Mouse (Mus musculus) thymus, postnatal 25 days (tissue): Measurements from ENCODE around the gene Zfp777.

Source experiments
- DNase-seq: peaks from one replicate; pipeline ENCODE4 v3.0.0; 2022

Zfp777 gene

DNA sequence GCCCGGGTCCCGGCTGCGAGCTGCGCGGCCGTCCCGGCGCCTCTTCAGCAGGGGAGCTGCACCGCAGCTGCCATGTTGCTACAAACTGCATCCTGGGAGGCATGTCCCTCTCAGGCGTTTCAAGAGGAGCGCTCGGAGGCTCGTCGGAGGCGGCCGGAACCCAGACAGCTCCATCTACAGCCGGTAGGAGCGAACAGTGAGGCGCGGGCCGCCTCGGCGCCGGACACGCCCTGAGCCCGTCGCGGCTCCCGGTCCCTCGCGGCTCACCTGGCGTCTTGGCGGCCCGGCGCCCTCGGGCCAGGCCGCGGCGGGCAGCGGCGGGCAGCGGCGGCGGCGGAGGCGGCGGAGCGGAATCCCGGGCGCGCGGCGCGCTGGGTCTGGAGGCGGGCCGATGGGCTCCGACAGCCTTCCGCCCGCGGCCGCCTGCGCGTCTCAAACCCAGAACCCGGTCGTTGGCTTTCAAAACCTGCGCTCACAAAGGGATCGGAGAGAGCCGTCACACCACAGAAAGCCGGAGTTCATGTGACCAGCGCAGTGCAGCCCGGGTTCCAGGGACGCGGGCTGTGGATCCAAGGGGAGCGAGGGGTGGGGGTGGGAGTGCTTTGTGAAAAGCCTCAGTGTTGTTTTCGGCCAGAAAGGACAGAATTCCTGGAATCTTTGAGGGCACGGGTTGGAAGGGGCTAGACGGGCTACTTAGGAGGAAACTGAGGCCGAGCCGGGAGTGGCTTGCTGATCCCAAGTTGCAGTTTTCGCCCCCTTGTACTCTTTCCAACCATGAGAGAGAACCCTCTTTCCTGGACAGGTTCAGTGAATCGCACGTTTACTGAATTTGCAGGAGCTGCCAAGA is at the start of gene Zfp777:
Gene Zfp777 (minus strand): TSS at position 486 of the 847 bp plus-strand sequence.
- peak; percentile 85 for DNase-seq

DNA sequence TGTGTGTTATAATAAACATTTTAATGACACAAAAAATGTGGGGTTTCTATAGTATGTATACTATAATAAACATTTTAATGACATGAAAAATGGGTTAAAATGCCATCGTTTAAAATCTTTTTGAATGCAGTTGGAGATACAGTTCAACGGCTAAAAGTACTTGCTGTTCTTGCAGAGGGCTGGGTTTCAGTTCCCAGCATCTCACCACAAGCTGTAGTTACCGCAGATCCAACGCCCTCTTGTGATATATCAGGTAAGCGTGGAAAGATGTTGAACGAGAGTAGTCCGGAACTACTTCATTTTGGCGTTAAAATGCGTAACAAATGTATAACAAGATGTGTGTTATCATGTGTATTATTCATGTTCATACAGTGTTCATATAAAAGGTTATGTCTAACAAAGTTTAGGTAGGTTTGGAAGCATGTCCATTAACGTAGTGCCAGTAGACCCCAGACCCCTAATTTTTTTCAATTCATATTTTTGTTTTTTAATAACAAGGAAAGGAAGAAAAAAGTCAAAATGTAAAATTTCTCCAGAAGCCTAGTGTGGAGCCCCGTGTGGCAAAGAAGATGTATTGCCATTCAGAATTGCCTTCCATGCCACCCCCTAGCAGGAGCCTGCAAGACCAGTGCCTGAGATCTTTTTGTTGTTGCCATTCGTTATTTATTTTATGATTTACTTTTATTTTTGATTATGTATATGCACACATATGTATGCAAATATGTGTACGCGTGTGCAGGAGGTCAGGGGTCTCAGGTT is 38.4 kb upstream of the Zfp777 start:
- no peak for DNase-seq

- DNase-seq, result peak; percentile 97
These were observed 37.8 kb upstream of the Zfp777 start, which contains the start of gene Zfp746 for GRCm38 (mm10) chr6:48086471-48086878. TSS of gene Zfp746 (minus strand) at chr6:48086593.

GRCm38 (mm10) chr6:48085521-48086404 is 37.1 kb upstream of the Zfp777 start:
- peak; percentile 80 for DNase-seq

- DNase-seq, result no peak
These were observed 35.1 kb upstream of the Zfp777 start for GRCm38 (mm10) chr6:48083733-48084191.

DNA sequence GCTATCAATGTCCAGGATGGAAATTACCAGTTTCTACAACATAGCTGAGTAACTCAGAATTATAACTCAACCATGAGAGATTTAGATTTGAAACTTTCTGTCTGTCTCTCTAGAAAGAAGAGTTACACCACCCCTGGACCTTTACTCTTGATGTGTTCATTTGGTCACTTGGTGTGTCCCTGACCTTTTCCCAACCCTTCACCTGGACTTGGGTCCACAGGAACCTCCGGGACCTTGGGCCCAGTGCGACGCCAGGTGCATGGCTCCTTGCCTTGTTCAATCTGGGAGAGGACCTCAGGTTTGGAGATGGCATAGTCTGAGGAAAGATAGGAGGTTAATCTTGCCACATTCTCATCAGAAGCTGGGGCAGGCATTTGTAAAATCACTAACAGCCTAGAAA is 33.2 kb upstream of the Zfp777 start:
- no peak for DNase-seq

DNA sequence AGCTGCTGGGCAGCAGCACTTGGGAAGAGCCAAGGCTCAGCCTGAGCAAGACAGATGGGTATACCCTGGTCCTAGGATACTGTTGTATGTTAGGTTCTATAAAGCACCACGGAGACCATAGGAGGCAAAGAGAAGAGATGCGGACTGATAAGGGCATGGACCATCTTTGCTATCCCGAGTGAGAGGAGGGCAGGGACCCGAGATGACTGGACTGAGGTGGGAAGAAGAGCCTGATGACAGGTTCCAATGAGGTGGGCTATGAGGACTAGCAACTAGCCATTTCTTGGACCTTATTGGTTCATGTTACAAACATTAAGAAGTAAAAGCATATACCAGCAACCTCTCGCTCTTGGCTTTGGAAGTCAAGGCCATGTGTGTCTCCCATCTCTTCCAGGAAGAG is 32.3 kb upstream of the Zfp777 start:
- no peak for DNase-seq

DNA sequence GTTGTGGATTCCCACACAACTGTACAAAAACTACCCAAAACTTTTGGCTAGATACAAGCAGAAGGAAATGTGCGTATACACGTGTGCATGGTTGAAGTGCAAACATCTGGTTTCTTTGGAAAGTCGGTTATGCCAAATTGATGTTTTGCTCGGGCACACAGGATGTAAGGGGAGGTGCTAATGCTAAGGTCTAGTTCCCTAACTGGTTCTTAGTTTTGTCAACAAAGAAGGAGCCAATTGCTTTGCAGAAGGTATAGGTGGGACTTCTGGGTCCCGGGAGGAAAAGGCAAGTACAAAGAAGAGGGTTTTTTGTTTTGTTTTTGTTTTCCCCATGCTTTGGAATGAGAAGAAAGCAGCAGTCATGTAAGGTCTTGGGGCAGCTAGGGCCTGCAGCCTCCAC is 24.6 kb upstream of the Zfp777 start:
- peak; percentile 54 for DNase-seq

GRCm38 (mm10) chr6:48067492-48067891 is 18.8 kb upstream of the Zfp777 start:
- no peak for DNase-seq

GRCm38 (mm10) chr6:48065587-48066075 is 16.9 kb upstream of the Zfp777 start:
- DNase-seq, result no peak

GRCm38 (mm10) chr6:48064451-48064850 is 15.7 kb upstream of the Zfp777 start:
- DNase-seq, result no peak

GRCm38 (mm10) chr6:48063940-48064339 is 15.2 kb upstream of the Zfp777 start:
- no peak for DNase-seq

- no peak for DNase-seq
These were observed 12.2 kb upstream of the Zfp777 start for GRCm38 (mm10) chr6:48060895-48061294.

DNA sequence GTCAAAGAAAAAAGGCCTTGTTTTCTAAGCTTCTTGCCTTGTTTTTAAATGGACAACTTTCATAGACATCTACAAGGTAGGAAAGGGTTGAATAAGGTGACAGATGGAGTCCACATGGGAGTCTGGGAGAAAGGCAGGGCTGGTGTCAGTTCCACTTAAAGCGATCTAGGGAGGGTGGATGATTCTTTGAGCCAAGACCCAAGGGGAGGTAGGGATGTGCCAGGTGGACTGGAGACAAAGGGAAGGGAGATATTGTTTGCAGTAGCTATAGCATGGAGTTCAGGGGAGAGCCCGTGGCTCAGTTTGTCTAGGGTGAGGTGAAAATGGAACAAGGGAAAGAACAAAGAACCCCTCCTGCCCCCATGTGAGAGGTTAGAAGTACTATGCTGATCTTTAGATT is 11.7 kb upstream of the Zfp777 start:
- no peak for DNase-seq

DNA sequence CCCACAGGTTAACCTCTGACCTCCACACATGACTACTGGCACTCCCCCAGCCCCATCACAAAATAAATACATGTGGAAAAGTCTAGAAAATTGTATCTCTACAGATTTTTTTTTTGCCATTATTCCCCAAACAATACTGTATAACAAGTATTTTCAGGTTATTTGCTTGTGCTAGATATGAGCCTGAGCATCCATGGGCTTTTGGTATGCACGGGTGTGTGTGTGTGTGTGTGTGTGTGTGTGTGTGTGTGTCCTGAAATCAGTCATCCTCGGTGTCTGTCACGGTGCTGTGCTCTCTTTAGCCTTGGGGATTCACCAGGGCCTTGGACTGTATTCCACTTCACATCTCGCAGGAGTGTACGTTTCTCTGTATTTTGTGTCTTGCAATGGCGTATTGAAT is 3.4 kb upstream of the Zfp777 start:
- no peak for DNase-seq

GRCm38 (mm10) chr6:48051666-48052065 is 3.0 kb upstream of the Zfp777 start:
- DNase-seq, result no peak

GRCm38 (mm10) chr6:48049273-48050065 is 758 bp upstream of the Zfp777 start:
- DNase-seq, result no peak

DNA sequence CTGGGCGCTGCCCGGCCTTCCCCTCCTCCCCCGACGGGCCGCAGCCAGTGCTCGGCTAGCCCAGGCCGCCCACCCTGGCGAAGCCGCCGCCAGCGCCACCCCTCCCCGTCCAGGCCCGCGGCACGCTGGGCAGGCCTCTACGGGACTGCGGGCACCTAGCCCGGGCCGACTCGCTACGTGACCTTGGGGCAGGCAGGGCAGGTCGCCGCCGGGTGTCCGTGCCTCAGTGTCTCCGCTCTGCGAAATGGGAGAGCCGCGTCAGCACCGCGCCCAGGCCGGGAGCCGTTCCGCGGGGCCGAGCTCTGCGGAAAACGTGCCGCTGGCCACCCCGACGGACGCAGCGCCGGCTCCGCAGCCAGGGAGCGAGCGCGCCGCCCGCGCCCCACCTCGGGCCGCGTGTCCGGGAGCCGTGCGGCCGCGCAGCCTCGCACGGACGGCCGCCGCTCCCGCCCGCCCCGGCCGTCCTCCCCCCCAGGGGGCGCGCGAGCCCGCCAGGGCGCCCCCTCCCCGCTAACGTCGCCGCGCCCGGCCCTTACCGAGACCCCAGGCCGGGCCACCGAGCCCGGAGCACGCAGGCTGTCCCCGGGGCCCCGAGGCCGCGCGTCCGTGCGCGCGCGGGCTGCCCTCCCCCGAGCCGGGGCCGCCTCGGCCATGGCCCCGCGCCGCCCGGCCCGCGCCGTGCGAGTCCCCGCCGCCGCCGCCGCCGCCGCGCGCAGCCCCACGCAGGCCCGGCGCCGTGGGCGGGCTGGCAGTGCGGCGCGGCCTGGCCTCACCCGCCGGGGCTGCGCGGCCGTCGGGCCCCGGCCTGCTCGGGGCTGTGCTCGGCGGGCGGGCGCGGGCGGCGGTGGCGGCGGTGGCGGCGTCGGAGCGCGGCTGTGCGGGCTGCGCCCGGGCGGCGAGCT is 1.0 kb downstream of the Zfp777 start:
- peak; percentile 51 for DNase-seq

DNA sequence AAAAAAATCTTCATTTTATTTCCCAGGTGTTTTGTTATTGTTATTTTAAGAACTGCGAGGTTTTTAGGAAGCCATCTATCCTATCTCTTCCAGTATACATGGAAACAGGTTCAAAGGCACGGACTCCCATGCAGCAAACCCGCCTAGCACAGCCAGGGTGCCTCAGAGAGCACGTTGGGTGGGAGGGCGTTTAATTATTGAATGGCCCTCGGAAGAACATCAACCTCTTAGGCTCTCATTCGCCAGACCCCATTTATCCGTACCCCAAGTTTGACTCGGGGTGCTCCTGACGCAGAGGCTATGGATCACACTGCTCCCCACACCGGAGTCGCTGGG is 1.6 kb downstream of the Zfp777 start:
- DNase-seq, result no peak

DNA sequence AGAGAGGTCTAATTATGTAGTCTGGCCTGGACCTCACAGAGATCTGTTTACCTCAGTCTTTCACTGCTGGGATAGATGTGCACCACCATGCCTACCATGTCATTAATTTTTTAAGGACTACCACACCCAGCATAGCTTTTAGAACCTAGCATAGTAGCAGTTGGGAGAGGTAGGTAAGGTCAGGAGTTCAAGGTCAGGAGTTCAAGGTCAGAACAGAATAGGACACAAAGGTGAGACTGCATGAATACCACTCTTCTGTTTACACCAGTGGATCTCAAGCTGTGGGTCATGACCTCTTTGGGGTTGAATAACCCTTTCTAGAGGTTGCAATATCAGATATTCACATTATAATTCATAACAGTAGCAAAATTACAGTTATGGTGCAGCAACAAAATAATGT is 16.1 kb downstream of the Zfp777 start:
- DNase-seq, result no peak
